Mouse (Mus musculus) telencephalon, adult 2 months (tissue): Measurements from ENCODE around the gene Tyms.
A peak's percentile ranks its signal among the peaks of the same experiment; 100 is the strongest.

Source experiments
- DNase-seq: peaks from one replicate; pipeline ENCODE4 v3.0.0-alpha.2; 2011; ENCODE audit warnings: low read depth, low spot score

Tyms gene

GRCm38 (mm10) chr5:30072825-30073821 lies at the start of gene Tyms:
TSS of gene Tyms (minus strand) at chr5:30073617.
- peak; percentile 31 for DNase-seq

DNA sequence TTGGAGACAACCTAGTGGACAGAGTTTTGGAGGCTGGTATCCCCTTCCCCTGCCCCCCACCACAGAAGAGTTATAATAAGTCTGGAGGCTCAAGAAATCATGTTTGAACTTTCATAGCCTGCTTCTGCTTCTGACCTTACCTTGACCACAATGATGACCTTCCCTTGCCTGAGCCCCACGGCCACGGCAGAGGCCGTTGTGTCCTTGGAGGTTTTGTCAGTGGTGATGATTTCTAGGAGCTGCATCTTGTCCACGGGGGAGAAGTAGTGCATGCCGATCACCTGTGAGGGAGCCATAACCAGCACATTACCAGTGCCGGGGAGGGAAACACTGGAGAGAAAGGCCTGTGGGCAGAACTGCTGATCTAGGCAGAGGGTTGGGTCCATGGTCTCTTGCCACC lies 49.1 kb upstream of the Tyms start:
- DNase-seq, result no peak

DNA sequence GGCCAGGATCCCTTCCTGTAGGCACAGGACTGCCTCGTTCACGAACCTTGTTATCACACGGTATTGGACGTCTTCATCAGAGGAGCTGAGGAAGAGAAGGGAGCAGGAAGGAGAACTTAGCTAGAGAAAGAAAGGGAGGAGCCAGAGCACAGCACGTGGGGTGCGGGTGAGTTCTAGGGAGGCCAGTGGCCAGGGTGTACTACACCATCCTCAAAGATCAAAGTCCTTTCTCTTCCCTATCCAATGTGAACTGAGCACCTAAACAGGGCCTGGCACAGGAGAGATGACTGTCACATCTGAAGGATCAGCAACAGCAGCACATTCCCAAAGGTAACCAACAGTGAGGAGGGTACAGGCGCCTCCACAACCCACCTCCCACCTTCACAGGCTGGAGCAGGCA lies 46.7 kb upstream of the Tyms start:
- no peak for DNase-seq

DNA sequence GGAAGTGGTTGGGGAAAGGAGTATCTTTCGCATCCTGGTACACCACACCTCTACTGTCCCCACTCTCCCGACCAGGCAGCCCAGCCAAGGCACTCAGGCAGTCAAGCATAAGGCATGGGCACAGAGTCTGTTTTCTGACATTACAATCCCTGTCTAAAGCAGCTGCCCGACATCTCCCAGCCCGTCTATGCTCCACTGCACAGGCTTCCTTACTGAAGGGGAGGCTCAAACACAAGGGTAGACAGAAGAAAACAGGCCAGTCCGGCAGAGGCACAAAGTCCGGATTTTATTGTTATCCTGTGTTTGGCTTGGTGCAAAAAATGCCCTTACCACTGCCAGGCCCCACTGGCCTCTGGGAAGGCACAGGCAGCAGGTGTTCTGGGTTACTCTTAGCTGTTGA lies 45.7 kb upstream of the Tyms start:
- DNase-seq, result no peak

GRCm38 (mm10) chr5:30118018-30118417 lies 44.6 kb upstream of the Tyms start:
- no peak for DNase-seq

DNA sequence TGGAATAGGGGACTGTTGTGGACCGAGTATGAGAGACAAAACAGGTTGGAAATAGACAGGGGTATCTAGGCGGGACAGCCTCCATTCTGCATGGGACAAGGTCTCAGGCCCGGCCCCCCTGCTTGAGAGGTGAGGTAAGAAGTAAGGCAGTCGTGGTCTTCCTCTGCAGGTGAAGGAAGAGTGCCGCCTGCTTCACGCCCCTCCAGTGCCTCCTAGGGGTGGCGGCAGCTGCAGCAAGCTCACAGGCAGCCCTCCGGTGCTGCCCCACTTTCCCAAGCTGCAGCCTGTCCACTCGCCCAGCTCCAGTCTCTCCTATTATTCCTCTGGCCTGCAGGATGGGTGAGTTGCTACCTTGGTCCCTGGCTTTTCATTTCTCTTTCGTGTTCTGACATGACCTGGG lies 42.3 kb upstream of the Tyms start:
- DNase-seq, result no peak

DNA sequence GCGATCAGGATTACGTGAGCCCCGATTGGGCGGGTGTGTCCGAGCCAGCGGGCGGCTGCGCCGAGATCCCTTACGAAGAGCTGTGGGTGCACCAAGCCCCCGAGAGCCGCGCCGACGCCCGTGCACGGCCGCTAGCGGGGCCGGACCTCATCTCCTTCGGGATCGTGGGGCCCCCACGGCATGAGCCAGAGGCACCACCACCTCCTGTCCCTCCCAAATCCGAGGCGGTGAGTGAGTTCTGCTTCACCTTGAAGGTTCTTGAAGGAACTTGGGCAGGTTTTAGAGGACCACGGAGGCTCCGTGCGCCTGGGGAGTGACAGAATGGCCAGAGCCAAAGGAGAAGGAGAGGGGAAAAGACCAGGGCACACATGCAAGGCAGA lies 41.3 kb upstream of the Tyms start:
- DNase-seq, result no peak

DNA sequence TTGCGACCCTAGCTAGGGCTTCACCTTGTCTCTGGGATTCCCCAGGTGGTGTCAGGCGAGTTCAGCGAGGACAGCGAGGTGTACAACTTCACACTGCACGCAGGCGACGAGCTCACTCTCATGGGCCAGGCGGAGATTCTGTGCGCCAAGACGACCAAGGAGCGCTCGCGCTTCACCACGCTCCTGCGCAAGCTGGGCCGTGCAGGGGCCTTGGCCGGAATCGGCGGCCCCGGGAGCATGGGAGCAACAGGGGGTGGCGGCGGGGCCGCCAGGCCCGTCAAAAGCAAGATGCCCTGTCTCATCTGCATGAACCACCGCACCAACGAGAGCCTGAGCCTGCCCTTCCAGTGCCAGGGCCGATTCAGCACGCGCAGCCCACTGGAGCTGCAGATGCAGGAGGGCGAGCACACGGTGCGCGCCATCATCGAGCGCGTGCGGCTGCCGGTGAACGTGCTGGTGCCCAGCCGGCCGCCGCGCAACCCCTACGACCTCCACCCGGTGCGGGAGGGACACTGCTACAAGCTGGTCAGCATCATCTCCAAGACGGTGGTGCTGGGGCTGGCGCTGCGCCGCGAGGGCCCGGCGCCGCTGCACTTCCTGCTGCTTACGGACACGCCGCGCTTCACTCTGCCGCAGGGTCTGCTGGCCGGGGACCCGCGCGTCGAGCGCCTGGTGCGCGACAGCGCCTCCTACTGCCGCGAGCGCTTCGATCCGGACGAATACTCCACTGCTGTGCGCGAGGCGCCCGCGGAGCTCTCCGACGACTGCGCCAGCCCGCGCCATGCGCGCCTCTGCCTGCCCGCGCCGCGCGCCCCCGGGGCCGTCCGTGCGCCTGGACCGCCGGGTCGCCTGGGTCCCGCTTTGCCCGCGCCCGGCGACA lies 40.7 kb upstream of the Tyms start:
- DNase-seq, result no peak

DNA sequence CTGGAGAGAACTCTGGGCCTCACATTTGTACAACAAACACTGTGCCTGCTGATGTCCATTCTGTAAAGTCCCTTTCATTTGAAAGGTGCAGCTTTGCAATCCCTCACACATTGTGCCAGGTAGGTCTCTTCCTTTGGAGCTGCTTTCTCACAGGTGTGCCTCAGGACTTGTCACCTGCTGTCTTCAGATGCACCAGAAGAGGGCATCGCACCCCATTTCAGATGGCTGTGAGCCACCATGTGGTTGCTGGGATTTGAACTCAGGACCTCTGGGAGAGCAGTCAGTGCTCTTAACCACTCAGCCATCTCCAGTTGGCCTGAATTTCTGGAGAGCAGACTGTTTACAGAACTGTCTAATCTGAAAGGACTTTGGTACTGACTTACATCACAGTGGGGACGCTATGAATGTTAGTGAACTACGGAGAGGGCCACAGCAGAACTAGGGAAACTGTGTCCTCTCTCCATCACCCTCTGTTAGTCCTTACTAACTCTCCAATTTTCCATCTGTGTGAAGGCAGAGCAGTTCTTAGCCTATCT lies 39.2 kb upstream of the Tyms start:
- DNase-seq, result no peak

- DNase-seq, result no peak
Measured at GRCm38 (mm10) chr5:30111771-30112170, 38.4 kb upstream of the Tyms start.

DNA sequence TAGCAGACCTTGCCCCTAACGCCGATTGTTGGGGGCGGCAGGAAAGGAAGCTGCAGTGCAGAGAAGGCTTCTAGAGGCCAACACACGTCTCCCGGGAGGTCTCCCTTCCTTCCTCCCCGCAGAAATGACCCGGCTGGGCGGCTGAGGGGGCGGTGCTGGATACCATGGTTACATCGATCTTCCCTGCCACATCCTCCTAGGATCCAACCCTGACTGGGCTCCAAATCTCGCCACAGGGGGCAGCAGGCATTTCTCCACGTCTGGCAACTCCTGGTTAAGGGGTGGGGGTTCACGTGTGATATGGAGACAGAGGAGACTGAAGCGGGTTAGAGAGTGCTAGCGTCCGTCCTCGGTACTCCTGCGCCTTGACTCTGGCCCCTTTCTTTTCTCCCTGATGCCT lies 37.7 kb upstream of the Tyms start:
- DNase-seq, result no peak

GRCm38 (mm10) chr5:30110371-30111060 lies 37.1 kb upstream of the Tyms start:
- no peak for DNase-seq

DNA sequence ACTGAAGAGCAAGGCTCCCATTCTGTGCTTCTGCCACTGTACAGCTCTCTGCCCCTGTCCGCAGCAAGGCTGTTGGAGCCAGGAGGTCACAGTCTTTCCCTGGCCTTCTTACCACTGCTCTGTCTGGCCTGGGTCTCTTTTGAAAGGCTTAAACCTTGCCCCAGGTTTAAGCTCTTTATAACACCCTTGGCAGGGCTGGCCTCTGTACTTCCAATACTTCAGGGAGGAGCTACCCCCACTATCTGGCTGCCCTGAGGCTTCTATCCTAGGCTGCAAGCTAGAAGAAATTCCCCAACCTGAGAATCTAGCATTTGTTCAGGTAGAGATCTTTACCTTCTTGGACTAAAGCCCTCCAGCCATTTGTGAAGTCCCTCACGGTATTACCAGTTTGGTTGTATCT lies 36.5 kb upstream of the Tyms start:
- DNase-seq, result no peak

- DNase-seq, result no peak
Measured at GRCm38 (mm10) chr5:30108233-30108632, 34.8 kb upstream of the Tyms start.

- DNase-seq, result no peak
Measured at GRCm38 (mm10) chr5:30107611-30108041, 34.2 kb upstream of the Tyms start.

DNA sequence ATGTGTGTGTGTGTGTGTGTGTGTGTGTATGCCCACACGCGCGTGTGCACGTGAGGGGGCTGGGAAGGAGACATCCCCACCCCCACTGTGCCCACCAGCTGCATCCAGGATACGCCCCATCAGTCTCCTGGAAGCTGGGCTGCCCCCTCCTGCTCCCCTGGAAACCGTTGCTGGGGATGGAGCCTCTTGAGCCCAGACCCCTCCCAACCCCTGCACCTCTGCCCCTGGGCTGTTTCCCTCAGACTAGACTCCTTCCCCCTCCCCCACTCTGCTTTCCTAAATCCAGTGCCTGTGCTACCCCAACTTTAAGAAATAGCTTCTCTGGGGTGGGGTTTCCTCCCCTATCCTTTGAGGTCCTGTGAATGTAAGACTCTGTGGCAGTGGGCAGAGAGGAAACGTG lies 33.8 kb upstream of the Tyms start:
- no peak for DNase-seq

DNA sequence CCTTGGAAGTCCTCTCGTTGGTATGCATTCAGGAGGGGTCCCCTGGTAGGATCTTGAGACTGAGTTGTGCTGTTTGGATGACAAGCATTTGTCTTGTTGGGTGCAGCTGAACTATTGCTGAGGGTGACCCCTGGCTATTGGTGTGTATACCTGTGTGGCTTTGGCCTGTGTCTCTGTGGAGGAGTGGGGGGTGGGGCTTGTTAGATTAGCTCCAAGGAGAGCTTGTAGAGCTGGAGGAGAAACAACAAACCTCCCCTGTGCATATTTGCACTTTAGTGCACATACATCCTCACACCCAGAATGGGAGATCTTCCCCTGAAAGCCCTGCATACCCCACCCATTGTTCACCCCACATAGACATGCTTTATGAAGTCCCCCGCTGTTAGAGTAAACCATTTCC lies 33.3 kb upstream of the Tyms start:
- no peak for DNase-seq

DNA sequence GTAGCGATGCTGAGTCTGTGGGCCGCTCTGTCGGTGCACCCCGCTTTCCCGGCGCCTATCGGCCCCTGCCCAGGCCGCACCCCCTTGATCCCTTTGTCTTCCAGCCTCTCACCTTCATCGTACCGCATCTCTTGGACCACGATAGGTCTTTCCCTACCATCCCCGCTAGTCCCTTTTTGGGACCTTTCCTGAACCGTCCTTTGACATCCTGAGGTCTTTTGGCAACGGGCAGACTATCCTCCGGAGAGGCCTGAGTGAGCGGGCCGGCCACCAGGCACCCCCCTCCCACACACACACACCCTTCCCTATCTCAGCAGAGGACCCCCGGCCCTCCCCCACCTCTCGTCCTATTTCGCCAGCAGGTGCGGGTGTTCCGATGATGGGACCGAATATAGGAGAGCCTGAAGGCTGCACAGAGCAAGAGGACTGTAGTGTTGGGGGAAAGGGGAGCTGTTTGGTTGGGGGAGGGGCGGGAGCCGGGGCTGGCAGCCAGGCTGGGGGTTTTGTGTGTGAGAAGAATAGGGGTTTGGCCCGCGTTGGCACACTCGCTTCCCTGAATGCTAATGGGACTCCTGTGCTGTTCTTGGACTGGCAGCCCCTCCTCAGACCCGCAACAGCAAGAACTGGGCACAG lies 32.4 kb upstream of the Tyms start, which contains the start of gene 3110082J24Rik:
3110082J24Rik (minus strand) TSS at position 419 of the 633 bp plus-strand sequence.
- DNase-seq, result no peak

GRCm38 (mm10) chr5:30104841-30105667 lies 31.6 kb upstream of the Tyms start, which contains the start of gene Garem2:
TSS of gene Garem2 (plus strand) at chr5:30105161.
- no peak for DNase-seq

- DNase-seq, result no peak
Measured at GRCm38 (mm10) chr5:30104339-30104738, 30.9 kb upstream of the Tyms start.
